Mouse (Mus musculus): ENCODE results near the gene Tbce. TPM values are rescaled to one million over a fixed set of nuclear protein-coding genes. Genes with fewer than 3 reads are reported as not detected.

Gene Tbce
- total RNA-seq, 2 experiments from 2014 or later: 64.0 to 76.4 TPM

GRCm38 (mm10) chr13:13969796-13970195 lies 69.6 kb downstream of the Tbce start:
- DNase-seq (ENCODE audit: low spot score in 2 of 2): no peak

- no peak for DNase-seq (ENCODE audit: low spot score in 2 of 2)
Measured at GRCm38 (mm10) chr13:13968629-13969111, 70.8 kb downstream of the Tbce start.

- no peak for DNase-seq (ENCODE audit: low spot score in 2 of 2)
Measured at GRCm38 (mm10) chr13:13966172-13966571, 73.3 kb downstream of the Tbce start.

- no peak for DNase-seq (ENCODE audit: low spot score in 2 of 2)
Measured at GRCm38 (mm10) chr13:13965388-13965964, 74.0 kb downstream of the Tbce start.

GRCm38 (mm10) chr13:13961046-13961445 lies 78.4 kb downstream of the Tbce start:
- DNase-seq (ENCODE audit: low spot score in 2 of 2): peak in 1 of 2 experiments; percentile 8

DNA sequence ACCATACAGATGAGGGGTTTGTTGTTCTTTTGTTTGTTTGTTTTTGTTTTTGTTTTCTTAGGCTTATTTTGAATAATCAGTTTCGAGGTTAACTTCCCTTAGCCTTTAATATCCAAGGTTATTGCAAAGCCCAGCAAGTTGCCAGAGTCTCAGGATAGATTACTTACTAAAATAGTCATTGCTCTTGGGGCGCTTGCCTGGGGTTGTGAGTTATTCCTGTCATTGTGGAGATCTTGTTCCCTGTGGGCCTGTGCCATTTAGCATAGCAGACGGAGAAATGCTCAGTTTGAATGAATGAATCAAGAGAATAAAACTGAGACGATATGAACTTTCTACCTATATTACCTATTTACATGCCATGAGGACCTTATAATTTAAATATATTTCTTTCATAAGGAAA lies 79.2 kb downstream of the Tbce start:
- DNase-seq (ENCODE audit: low spot score in 2 of 2): no peak

DNA sequence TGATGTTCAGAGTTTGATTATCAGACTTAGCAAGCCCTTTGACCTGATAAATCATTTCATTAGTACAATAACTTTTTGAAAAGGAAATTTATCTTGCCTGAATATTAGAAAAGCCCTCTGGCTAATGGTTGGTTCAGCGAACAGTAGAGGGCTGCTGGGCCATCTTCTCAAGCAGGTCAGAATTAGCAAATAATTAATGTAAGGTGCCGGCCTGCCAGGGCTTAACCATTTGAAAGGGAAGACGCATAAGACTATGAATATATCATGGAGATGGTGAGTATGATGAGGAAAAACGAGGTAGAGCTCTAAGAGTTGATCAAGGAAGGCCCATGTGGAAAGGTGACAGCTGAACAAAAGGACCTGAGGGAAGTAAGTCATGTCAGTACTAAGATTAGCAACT lies 82.8 kb downstream of the Tbce start:
- no peak for DNase-seq (ENCODE audit: low spot score in 2 of 2)

GRCm38 (mm10) chr13:13954931-13955330 lies 84.5 kb downstream of the Tbce start:
- peak in 1 of 2 experiments; percentile 32 for DNase-seq (ENCODE audit: low spot score in 2 of 2)

DNA sequence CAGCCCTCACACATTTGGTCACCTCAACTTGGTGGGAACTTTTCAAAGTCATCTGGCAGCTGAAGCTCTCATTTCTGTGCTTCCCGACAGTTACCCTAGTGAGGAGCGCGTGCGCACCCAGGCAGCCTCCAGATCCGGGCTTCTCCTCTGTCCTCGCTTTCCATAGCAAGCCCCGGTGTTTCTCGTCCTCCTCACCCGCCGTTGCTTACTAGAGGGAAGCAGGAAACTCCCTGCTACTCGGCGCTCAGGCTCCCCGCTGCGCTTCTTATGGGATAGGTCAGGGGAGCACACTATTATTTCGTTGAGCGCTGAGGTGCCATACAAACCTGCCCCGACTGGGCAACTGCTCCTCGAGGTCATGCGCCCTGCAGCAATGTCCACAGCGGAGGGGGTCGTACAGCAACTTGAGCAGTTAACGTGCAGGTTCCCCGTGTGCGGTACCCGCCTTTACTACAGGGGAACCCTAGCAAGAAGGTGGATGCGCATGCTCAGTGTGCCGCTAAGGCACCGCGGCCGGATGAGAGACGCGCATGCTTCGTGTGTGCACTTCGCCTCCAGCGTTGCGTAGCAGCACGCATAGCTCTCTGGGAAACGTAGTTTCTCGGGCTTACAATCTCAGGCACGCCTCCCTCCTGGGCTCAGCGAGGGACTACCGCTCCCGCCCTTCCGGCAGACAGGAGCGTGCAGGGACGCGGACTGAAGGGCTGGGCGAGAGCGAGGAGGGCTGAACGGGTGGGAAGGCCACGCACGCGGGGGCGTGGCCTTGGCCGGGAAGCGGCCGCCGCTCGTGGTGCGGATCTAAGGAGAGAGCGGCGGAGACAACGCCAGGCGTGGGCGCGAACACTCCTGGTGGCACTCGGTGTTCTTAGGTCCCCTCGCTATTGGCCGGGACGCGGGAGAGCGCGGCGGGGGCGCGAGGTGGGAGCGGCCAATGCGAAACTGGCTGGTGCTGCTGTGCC lies 85.3 kb downstream of the Tbce start, which contains the start of gene B3galnt2:
Gene B3galnt2, plus strand, starts transcription at position 596 of the 959 bp plus-strand sequence.
- peak; percentile 94 to 99 for DNase-seq (ENCODE audit: low spot score in 2 of 2)

Other genes with a start within 250 kb of the Tbce start
- 10 to 100 TPM; 13.8 to 17.1 TPM for gene B3galnt2, start 85.2 kb downstream of the Tbce start, total RNA-seq (2021)
- gene Arid4b, start 23.6 kb upstream of the Tbce start, total RNA-seq (2021): 10 to 100 TPM; 45.7 to 46.0 TPM
- 10 to 100 TPM; 48.1 to 53.5 TPM for gene Ggps1, start 23.9 kb upstream of the Tbce start, total RNA-seq (2021)

All from layer of hippocampus, postnatal 14 days (tissue).